16 mouse cellular contexts compared by ENCODE assay signal in genomic region chr4:155899355-155899754, GRCm38 (mm10). TPM values are rescaled to one million over a fixed set of nuclear protein-coding genes. Genes with fewer than 3 reads are reported as not detected.
DNase-seq lines count a peak whose midpoint lies in the region.
"Had no signal": no experiment of that assay in that cellular context is flagged by ENCODE, and none has a peak within 500 bp of the region (broad histone marks: within the 10 kb centered on the region; RNA-seq: fewer than 3 reads in every experiment).

No protein-coding gene starts in this region.

- DNase-seq in adrenal gland, adult 2 months, result peak; percentile 13
- no peak for DNase-seq in adrenal gland, postnatal 25 days
- peak; percentile 87 for DNase-seq in heart, adult 11 months
- no peak for DNase-seq in heart, postnatal 36 days
- peak; percentile 0 to 1 for DNase-seq in left cerebral cortex, adult 18-20 months (ENCODE audit: low spot score in 2 of 2)
- no peak for DNase-seq in left cerebral cortex, postnatal 10 days (ENCODE audit: extremely low spot score in 1 of 2, low spot score in 2 of 2)
- DNase-seq in right cerebral cortex, postnatal 10 days (ENCODE audit: low spot score in 2 of 2), result peak; percentile 22 to 26
- no peak for DNase-seq in right cerebral cortex, postnatal 4 days
- DNase-seq: cerebellum, postnatal 14 days; embryo, embryonic 11 days; gastrocnemius, adult 2 months; left cerebral cortex, postnatal 4 days; lung, adult 2 months; spleen, adult 18-20 months; thymus, adult 18-20 months; thymus, postnatal 4 days had no signal

- intact Hi-C loops in heart, postnatal 36 days (cut with DNase I), result no loop called here
- intact Hi-C loops in left cerebral cortex, postnatal 10 days (cut with DNase I), result no loop called here

RNA-seq across cellular contexts. Expression of gene Acap3, which starts 7.7 kb away (rescaled TPM):
- 10 to 100 TPM; 14.4 to 20.9 TPM for total RNA-seq in adrenal gland, adult 2 months (2021)
- polyA plus RNA-seq in adrenal gland, adult 2 months (2012; rRNA removed), result 29.0 and 29.3 TPM in 2 replicates
- total RNA-seq in adrenal gland, postnatal 25 days (2021), result 23.6 and 27.1 TPM in 2 replicates
- 10 to 100 TPM; 12.0 to 12.2 TPM for total RNA-seq in heart, postnatal 36 days (2021)
- total RNA-seq in left cerebral cortex, adult 18-20 months (2021), result 100 to 1,000 TPM; 124 to 128 TPM
- total RNA-seq in left cerebral cortex, postnatal 10 days (2021), result 100 to 1,000 TPM; 144 to 146 TPM

RNA-seq across cellular contexts. Expression of gene Pusl1, which starts 7.8 kb away (rescaled TPM):
- 10 to 100 TPM; 21.8 to 28.4 TPM for total RNA-seq in adrenal gland, adult 2 months (2021)
- 118 and 119 TPM in 2 replicates for polyA plus RNA-seq in adrenal gland, adult 2 months (2012; rRNA removed)
- total RNA-seq in adrenal gland, postnatal 25 days (2021), result 36.3 and 38.8 TPM in 2 replicates
- 10 to 100 TPM; 12.7 to 13.1 TPM for total RNA-seq in heart, postnatal 36 days (2021)
- 10 to 100 TPM; 54.9 to 58.6 TPM for total RNA-seq in left cerebral cortex, adult 18-20 months (2021)
- 10 to 100 TPM; 66.0 to 71.2 TPM for total RNA-seq in left cerebral cortex, postnatal 10 days (2021)

RNA-seq across cellular contexts. Expression of gene Ints11, which starts 30.0 kb away (rescaled TPM):
- total RNA-seq in adrenal gland, adult 2 months (2021), result 10 to 100 TPM; 27.5 to 32.0 TPM
- 24.5 and 30.8 TPM in 2 replicates for polyA plus RNA-seq in adrenal gland, adult 2 months (2012; rRNA removed)
- total RNA-seq in adrenal gland, postnatal 25 days (2021), result 32.4 and 36.9 TPM in 2 replicates
- total RNA-seq in heart, postnatal 36 days (2021), result 10 to 100 TPM; 15.7 to 18.8 TPM
- total RNA-seq in left cerebral cortex, adult 18-20 months (2021), result 10 to 100 TPM; 31.7 to 33.9 TPM
- total RNA-seq in left cerebral cortex, postnatal 10 days (2021), result 10 to 100 TPM; 38.3 to 39.8 TPM

RNA-seq across cellular contexts. Expression of gene Cptp, which starts 30.1 kb away (rescaled TPM):
- 10 to 100 TPM; 18.7 to 21.1 TPM for total RNA-seq in adrenal gland, adult 2 months (2021)
- polyA plus RNA-seq in adrenal gland, adult 2 months (2012; rRNA removed), result 29.4 and 37.1 TPM in 2 replicates
- 13.8 and 23.0 TPM in 2 replicates for total RNA-seq in adrenal gland, postnatal 25 days (2021)
- 10 to 100 TPM in 1 of 2 experiments, 1 to 10 TPM in 1; 9.5 to 11.7 TPM for total RNA-seq in heart, postnatal 36 days (2021)
- total RNA-seq in left cerebral cortex, adult 18-20 months (2021), result 10 to 100 TPM; 23.1 to 33.8 TPM
- total RNA-seq in left cerebral cortex, postnatal 10 days (2021), result 10 to 100 TPM; 29.6 to 30.8 TPM

RNA-seq across cellular contexts. Expression of gene Tas1r3, which starts 36.2 kb away (rescaled TPM):
- total RNA-seq in adrenal gland, adult 2 months (2021), result under 1 TPM; 0.32 to 0.35 TPM
- polyA plus RNA-seq in adrenal gland, adult 2 months (2012; rRNA removed), result 0.56 and 0.62 TPM in 2 replicates
- 0.52 and 0.55 TPM in 2 replicates for total RNA-seq in adrenal gland, postnatal 25 days (2021)
- under 1 TPM; 0.27 to 0.28 TPM for total RNA-seq in heart, postnatal 36 days (2021)
- under 1 TPM; 0.23 TPM for total RNA-seq in left cerebral cortex, adult 18-20 months (2021)
- under 1 TPM; 0.13 to 0.22 TPM for total RNA-seq in left cerebral cortex, postnatal 10 days (2021)

Comparison
In these comparisons a context has a peak if more than half of its experiments do, and no peak if none do; other contexts are left out.
1. DNase-seq: peak in adrenal gland, adult 2 months (single experiment), heart, adult 11 months (single experiment), left cerebral cortex, adult 18-20 months (2 of 2) and right cerebral cortex, postnatal 10 days (2 of 2); none in adrenal gland, postnatal 25 days (single experiment), heart, postnatal 36 days (0 of 2), left cerebral cortex, postnatal 10 days (0 of 2) and right cerebral cortex, postnatal 4 days (single experiment).